Mouse (Mus musculus) right cerebral cortex, postnatal 4 days (tissue): ENCODE results near the gene Cd22.
A peak's percentile ranks its signal among the peaks of the same experiment; 100 is the strongest.
"Not testable (repeated sequence)": the region's sequence is repeated elsewhere in the genome, so short reads cannot be mapped to it uniquely, and the experiment has no call there.

Experiments
- DNase-seq: peaks from one replicate; pipeline ENCODE4 v3.0.0-alpha.2; 2022

Cd22 gene

GRCm38 (mm10) chr7:30861464-30861863, 18.7 kb downstream of the Cd22 start, which contains the start of gene Ffar1:
Gene Ffar1 (minus strand): TSS chr7:30861564.
- DNase-seq, result no peak

- DNase-seq, result peak; percentile 70
These were observed 20.3 kb downstream of the Cd22 start for GRCm38 (mm10) chr7:30859635-30860402.

GRCm38 (mm10) chr7:30859290-30859634, 20.9 kb downstream of the Cd22 start:
- peak; percentile 83 for DNase-seq

GRCm38 (mm10) chr7:30857746-30858145, 22.4 kb downstream of the Cd22 start:
- no peak for DNase-seq

GRCm38 (mm10) chr7:30856078-30856477, 24.1 kb downstream of the Cd22 start, which contains the start of gene Ffar3:
Gene Ffar3 (minus strand): TSS chr7:30856178.
- no peak for DNase-seq

- DNase-seq, result no peak
These were observed 28.7 kb downstream of the Cd22 start for GRCm38 (mm10) chr7:30851421-30851820.

GRCm38 (mm10) chr7:30847934-30848333, 32.2 kb downstream of the Cd22 start:
- no peak for DNase-seq

GRCm38 (mm10) chr7:30847386-30847785, 32.8 kb downstream of the Cd22 start:
- DNase-seq, result no peak

GRCm38 (mm10) chr7:30846505-30847053, 33.6 kb downstream of the Cd22 start:
- DNase-seq, result no peak

GRCm38 (mm10) chr7:30844676-30845297, 35.4 kb downstream of the Cd22 start:
- no peak for DNase-seq

GRCm38 (mm10) chr7:30842092-30842491, 38.0 kb downstream of the Cd22 start:
- DNase-seq, result no peak

GRCm38 (mm10) chr7:30841379-30841778, 38.8 kb downstream of the Cd22 start:
- DNase-seq, result no peak

GRCm38 (mm10) chr7:30840306-30840705, 39.8 kb downstream of the Cd22 start:
- no peak for DNase-seq

GRCm38 (mm10) chr7:30837277-30837676, 42.9 kb downstream of the Cd22 start:
- DNase-seq, result no peak

- not testable (repeated sequence) for DNase-seq
These were observed 47.5 kb downstream of the Cd22 start for GRCm38 (mm10) chr7:30832684-30833083.

- no peak for DNase-seq
These were observed 47.9 kb downstream of the Cd22 start for GRCm38 (mm10) chr7:30832261-30832660.

GRCm38 (mm10) chr7:30829428-30829827, 50.7 kb downstream of the Cd22 start:
- no peak for DNase-seq

- DNase-seq, result not testable (repeated sequence)
These were observed 51.3 kb downstream of the Cd22 start for GRCm38 (mm10) chr7:30828871-30829270.

- no peak for DNase-seq
These were observed 53.5 kb downstream of the Cd22 start for GRCm38 (mm10) chr7:30826660-30827059.

- DNase-seq, result no peak
These were observed 55.8 kb downstream of the Cd22 start for GRCm38 (mm10) chr7:30824306-30824705.

- DNase-seq, result no peak
These were observed 56.5 kb downstream of the Cd22 start, which contains the start of gene Ffar2 for GRCm38 (mm10) chr7:30823675-30824074. Gene Ffar2 (minus strand): TSS chr7:30823775.

GRCm38 (mm10) chr7:30821532-30821931, 58.6 kb downstream of the Cd22 start:
- no peak for DNase-seq

GRCm38 (mm10) chr7:30820854-30821445, 59.2 kb downstream of the Cd22 start:
- DNase-seq, result no peak

GRCm38 (mm10) chr7:30820131-30820530, 60.0 kb downstream of the Cd22 start:
- no peak for DNase-seq
